Mouse (Mus musculus): ENCODE results near the gene Nfatc3.
A peak's percentile ranks its signal among the peaks of the same experiment; 100 is the strongest.

Gene Nfatc3

GRCm38 (mm10) chr8:106059613-106060371 lies 1.2 kb downstream of the Nfatc3 start:
- peak in 1 of 2 experiments; percentile 72 for DNase-seq

GRCm38 (mm10) chr8:106060521-106060920 lies 1.9 kb downstream of the Nfatc3 start:
- DNase-seq, result no peak

GRCm38 (mm10) chr8:106061686-106062085 lies 3.0 kb downstream of the Nfatc3 start:
- no peak for DNase-seq

- DNase-seq, result no peak
Observed at GRCm38 (mm10) chr8:106063046-106063445, 4.4 kb downstream of the Nfatc3 start.

GRCm38 (mm10) chr8:106066721-106067120 lies 8.1 kb downstream of the Nfatc3 start:
- DNase-seq, result no peak

- DNase-seq, result no peak
Observed at GRCm38 (mm10) chr8:106069565-106069964, 10.9 kb downstream of the Nfatc3 start.

- no peak for DNase-seq
Observed at GRCm38 (mm10) chr8:106072113-106072512, 13.5 kb downstream of the Nfatc3 start.

- DNase-seq, result no peak
Observed at GRCm38 (mm10) chr8:106074236-106074635, 15.6 kb downstream of the Nfatc3 start.

GRCm38 (mm10) chr8:106074659-106075058 lies 16.0 kb downstream of the Nfatc3 start:
- DNase-seq, result no peak

- no peak for DNase-seq
Observed at GRCm38 (mm10) chr8:106075161-106075862, 16.7 kb downstream of the Nfatc3 start.

GRCm38 (mm10) chr8:106075863-106076174 lies 17.2 kb downstream of the Nfatc3 start:
- no peak for DNase-seq

GRCm38 (mm10) chr8:106076612-106077011 lies 18.0 kb downstream of the Nfatc3 start:
- peak in 1 of 2 experiments; percentile 37 for DNase-seq

- no peak for DNase-seq
Observed at GRCm38 (mm10) chr8:106077452-106078067, 18.9 kb downstream of the Nfatc3 start.

GRCm38 (mm10) chr8:106102321-106102720 lies 43.7 kb downstream of the Nfatc3 start:
- no peak for DNase-seq

- DNase-seq, result no peak
Observed at GRCm38 (mm10) chr8:106103888-106104287, 45.2 kb downstream of the Nfatc3 start.

- no peak for DNase-seq
Observed at GRCm38 (mm10) chr8:106106193-106106592, 47.6 kb downstream of the Nfatc3 start.

- peak; percentile 19 to 37 for DNase-seq
Observed at GRCm38 (mm10) chr8:106108080-106108479, 49.4 kb downstream of the Nfatc3 start.

GRCm38 (mm10) chr8:106108729-106109128 lies 50.1 kb downstream of the Nfatc3 start:
- peak; percentile 26 to 41 for DNase-seq

GRCm38 (mm10) chr8:106112041-106112440 lies 53.4 kb downstream of the Nfatc3 start:
- DNase-seq, result peak; percentile 43 to 56

GRCm38 (mm10) chr8:106112514-106112913 lies 53.9 kb downstream of the Nfatc3 start:
- DNase-seq, result no peak

- DNase-seq, result peak; percentile 23 to 52
Observed at GRCm38 (mm10) chr8:106115897-106116296, 57.3 kb downstream of the Nfatc3 start.

- DNase-seq, result no peak
Observed at GRCm38 (mm10) chr8:106123443-106123842, 64.8 kb downstream of the Nfatc3 start.

- no peak for DNase-seq
Observed at GRCm38 (mm10) chr8:106126055-106126454, 67.4 kb downstream of the Nfatc3 start.

- DNase-seq, result no peak
Observed at GRCm38 (mm10) chr8:106127054-106127453, 68.4 kb downstream of the Nfatc3 start.
